Mouse (Mus musculus) embryonic facial prominence, embryonic 12.5 days (tissue): ENCODE results near the gene Smim4. TPM values are rescaled to one million over a fixed set of nuclear protein-coding genes. Genes with fewer than 3 reads are reported as not detected.

ENCODE experiments used
- ATAC-seq: fragments of 200-750 bp; cut with Nextera tagmentation; 2 replicates; pipeline ENCODE4 v1.8.0; 2017; ENCODE audit not compliant: insufficient number of reproducible peaks, insufficient read depth, low FRiP score, low TSS enrichment
- H3K27ac ChIP-seq: fragments of 300-500 bp; sonication (generic); 2 replicates; pipeline ENCODE4 v1.5.1; 2016; ENCODE audit warnings: mild to moderate bottlenecking
- H3K27me3 ChIP-seq: fragments of 300-500 bp; sonication (generic); 2 replicates; pipeline ENCODE4 v1.6.1; 2016; ENCODE audit warnings: mild to moderate bottlenecking, moderate library complexity
- H3K36me3 ChIP-seq: fragments of 300-500 bp; sonication (generic); 2 replicates; pipeline ENCODE4 v1.6.1; 2016; ENCODE audit warnings: mild to moderate bottlenecking
- H3K4me1 ChIP-seq: fragments of 300-500 bp; sonication (generic); 2 replicates; pipeline ENCODE4 v1.6.1; 2016
- H3K4me2 ChIP-seq: fragments of 300-500 bp; sonication (generic); replicated peaks from 2 replicates; pipeline ENCODE4 v1.6.1; 2016; ENCODE audit warnings: mild to moderate bottlenecking, moderate library complexity
- H3K4me3 ChIP-seq: fragments of 300-500 bp; sonication (generic); 2 replicates; pipeline ENCODE4 v1.5.1; 2016; ENCODE audit warnings: mild to moderate bottlenecking
- H3K9ac ChIP-seq: fragments of 300-500 bp; sonication (generic); 2 replicates; pipeline ENCODE4 v1.6.1; 2016; ENCODE audit warnings: mild to moderate bottlenecking, moderate library complexity
- H3K9me3 ChIP-seq: fragments of 300-500 bp; sonication (generic); 2 replicates; pipeline ENCODE4 v1.6.1; 2016; ENCODE audit warnings: mild to moderate bottlenecking, moderate library complexity
- WGBS: fragments of 180-500 bp; shearing (Covaris S2); methylation state at CpG from one replicate; pipeline ENCODE4 v1.1.7; 2016; 5-methylcytosine and 5-hydroxymethylcytosine counted together
- polyA plus RNA-seq: library from polyadenylated mRNA; unstranded; fragments of >200 nt; fragmentation: Nextera tagmentation; extraction: Ambion mirVana; gene quantifications from 2 replicates; pipeline ENCODE4 v1.2.1, GENCODE M21; 2016

Gene Smim4
- polyA plus RNA-seq, 1 experiment from 2014 or later, result 59.1 TPM

GRCm38 (mm10) chr14:31138219-31138896, 9.6 kb upstream of the Smim4 start:
- H3K4me1 ChIP-seq, result peaks cover 10% of the 10 kb centered on the region
- H3K27me3 ChIP-seq, result no peaks in the 10 kb centered on the region
- no peak for ATAC-seq
- no peak overlapping the region for H3K9ac ChIP-seq
- peaks cover 90% of the 10 kb centered on the region for H3K36me3 ChIP-seq
- 87% methylated on average over 25 of the region's 35 CpGs for WGBS
- H3K4me3 ChIP-seq, result no peak overlapping the region
- no peaks in the 10 kb centered on the region for H3K9me3 ChIP-seq
- no peak overlapping the region for H3K4me2 ChIP-seq
- H3K27ac ChIP-seq, result no peak overlapping the region

GRCm38 (mm10) chr14:31137791-31138190, 9.0 kb upstream of the Smim4 start:
- ATAC-seq, result no peak
- no peak overlapping the region for H3K4me3 ChIP-seq
- H3K27me3 ChIP-seq, result no peaks in the 10 kb centered on the region
- H3K4me2 ChIP-seq, result no peak overlapping the region
- no peaks in the 10 kb centered on the region for H3K9me3 ChIP-seq
- peaks cover 89% of the 10 kb centered on the region for H3K36me3 ChIP-seq
- no peak overlapping the region for H3K9ac ChIP-seq
- WGBS, result 83% methylated on average over 11 of the region's 11 CpGs
- 0 out of 2 replicates have a peak overlapping the region, but pooled peaks have one; percentile 46 for H3K27ac ChIP-seq
- H3K4me1 ChIP-seq, result peaks cover 16% of the 10 kb centered on the region

- Histone ChIP-seq H3K27ac (no peak overlapping the region), H3K9me3 (no peaks in the 10 kb centered on the region), H3K4me1 (peaks cover 21% of the 10 kb centered on the region), H3K4me3 (no peak overlapping the region), H3K9ac (no peak overlapping the region), H3K4me2 (no peak overlapping the region), H3K36me3 (peaks cover 84% of the 10 kb centered on the region), H3K27me3 (no peaks in the 10 kb centered on the region)
- 88% methylated on average over 10 of the region's 10 CpGs for WGBS
- no peak for ATAC-seq
These were observed 8.5 kb upstream of the Smim4 start for GRCm38 (mm10) chr14:31137281-31137595.

GRCm38 (mm10) chr14:31136411-31137280, 7.9 kb upstream of the Smim4 start:
- WGBS, result 93% methylated on average over 26 of the region's 26 CpGs

GRCm38 (mm10) chr14:31135495-31136410, 7.0 kb upstream of the Smim4 start:
- Histone ChIP-seq H3K9me3 (no peaks in the 10 kb centered on the region), H3K27ac (no peak overlapping the region), H3K4me2 (no peak overlapping the region), H3K36me3 (peaks cover 69% of the 10 kb centered on the region), H3K4me3 (no peak overlapping the region), H3K27me3 (no peaks in the 10 kb centered on the region), H3K9ac (no peak overlapping the region), H3K4me1 (peaks cover 26% of the 10 kb centered on the region)
- WGBS, result 91% methylated on average over 34 of the region's 34 CpGs
- ATAC-seq, result no peak

More at GRCm38 (mm10) chr14:31136411-31137280, 7.9 kb upstream of the Smim4 start:
- peaks cover 78% of the 10 kb centered on the region for H3K36me3 ChIP-seq
- peaks cover 26% of the 10 kb centered on the region for H3K4me1 ChIP-seq
- H3K27me3 ChIP-seq, result no peaks in the 10 kb centered on the region
- no peaks in the 10 kb centered on the region for H3K9me3 ChIP-seq
- no peak for ATAC-seq
- H3K4me3 ChIP-seq, result no peak overlapping the region
- no peak overlapping the region for H3K27ac ChIP-seq
- H3K9ac ChIP-seq, result no peak overlapping the region
- no peak overlapping the region for H3K4me2 ChIP-seq

GRCm38 (mm10) chr14:31134015-31135000, 5.6 kb upstream of the Smim4 start:
- Histone ChIP-seq H3K4me2 (no peak overlapping the region), H3K27ac (no peak overlapping the region), H3K27me3 (no peaks in the 10 kb centered on the region), H3K4me3 (no peak overlapping the region), H3K9ac (no peak overlapping the region), H3K36me3 (peaks cover 55% of the 10 kb centered on the region), H3K4me1 (peaks cover 34% of the 10 kb centered on the region), H3K9me3 (no peaks in the 10 kb centered on the region)
- no peak for ATAC-seq
- WGBS, result 89% methylated on average over 25 of the region's 25 CpGs

GRCm38 (mm10) chr14:31133023-31133665, 4.4 kb upstream of the Smim4 start:
- 76% methylated on average over 11 of the region's 11 CpGs for WGBS
- no peak for ATAC-seq
- no peaks in the 10 kb centered on the region for H3K9me3 ChIP-seq
- H3K36me3 ChIP-seq, result peaks cover 43% of the 10 kb centered on the region
- 0 out of 2 replicates have a peak overlapping the region, but pooled peaks have one; percentile 8 for H3K9ac ChIP-seq
- H3K4me1 ChIP-seq, result peaks cover 36% of the 10 kb centered on the region
- H3K4me2 ChIP-seq, result peak overlapping the region; percentile 84
- H3K27ac ChIP-seq, result peak overlapping the region; percentile 60; the same call in 1 of the 2 replicates
- H3K27me3 ChIP-seq, result no peaks in the 10 kb centered on the region
- no peak overlapping the region for H3K4me3 ChIP-seq

GRCm38 (mm10) chr14:31132491-31132975, 3.8 kb upstream of the Smim4 start:
- 84% methylated on average over 7 of the region's 7 CpGs for WGBS
- H3K9me3 ChIP-seq, result no peaks in the 10 kb centered on the region
- no peak for ATAC-seq
- peaks cover 37% of the 10 kb centered on the region for H3K36me3 ChIP-seq
- peak overlapping the region; percentile 94 for H3K9ac ChIP-seq
- H3K27me3 ChIP-seq, result no peaks in the 10 kb centered on the region
- peak overlapping the region; percentile 99 for H3K4me3 ChIP-seq
- peaks cover 39% of the 10 kb centered on the region for H3K4me1 ChIP-seq
- H3K4me2 ChIP-seq, result peak overlapping the region; percentile 84
- no peak overlapping the region for H3K27ac ChIP-seq

- Histone ChIP-seq H3K9ac (peak overlapping the region; percentile 94), H3K27me3 (no peaks in the 10 kb centered on the region), H3K9me3 (no peaks in the 10 kb centered on the region), H3K27ac (0 out of 2 replicates have a peak overlapping the region, but pooled peaks have one; percentile 84), H3K4me3 (peak overlapping the region; percentile 99), H3K36me3 (peaks cover 33% of the 10 kb centered on the region), H3K4me1 (peaks cover 44% of the 10 kb centered on the region), H3K4me2 (peak overlapping the region; percentile 84)
- no peak for ATAC-seq
- WGBS, result 8% methylated on average over 6 of the region's 6 CpGs
These were observed 3.3 kb upstream of the Smim4 start for GRCm38 (mm10) chr14:31132031-31132430.

- peaks cover 26% of the 10 kb centered on the region for H3K36me3 ChIP-seq
- peak overlapping the region; percentile 94 for H3K9ac ChIP-seq
- H3K27me3 ChIP-seq, result no peaks in the 10 kb centered on the region
- peak overlapping the region; percentile 84 for H3K4me2 ChIP-seq
- H3K27ac ChIP-seq, result peak overlapping the region; percentile 84
- peak; percentile 11 for ATAC-seq
- H3K4me3 ChIP-seq, result peak overlapping the region; percentile 99
- WGBS, result under 1% methylated on average over 36 of the region's 43 CpGs
- peaks cover 47% of the 10 kb centered on the region for H3K4me1 ChIP-seq
- no peaks in the 10 kb centered on the region for H3K9me3 ChIP-seq
These were observed 2.6 kb upstream of the Smim4 start for GRCm38 (mm10) chr14:31131272-31131821.
